Mouse (Mus musculus) urinary bladder, postnatal 25 days (tissue): ENCODE results near the gene Gjd2.

Experiments used
- DNase-seq: peaks from one replicate; pipeline ENCODE4 v3.0.0; 2022; ENCODE audit warnings: low spot score

The Gjd2 gene

DNA sequence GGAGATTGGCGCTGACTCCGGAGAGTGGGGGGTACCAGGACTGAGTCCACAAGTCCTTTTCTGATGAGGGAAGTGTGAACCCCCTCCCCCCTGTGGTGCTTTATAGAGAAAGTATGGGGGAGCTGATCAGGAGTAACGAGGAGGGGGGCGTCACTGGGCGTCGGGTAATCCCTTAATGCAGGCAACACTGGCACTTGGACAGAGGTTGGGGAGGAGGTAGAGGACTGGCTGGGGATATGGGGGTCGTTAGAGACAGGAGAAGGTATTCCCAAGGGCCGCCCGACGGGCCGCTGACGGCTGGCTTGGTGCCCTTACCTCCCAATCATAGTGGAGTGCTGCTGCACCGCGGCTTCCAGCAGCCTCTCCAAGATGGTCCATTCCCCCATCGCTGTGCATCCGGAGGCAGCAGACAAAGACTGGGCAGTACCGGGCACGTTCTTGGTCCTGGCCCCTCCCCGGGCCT is 639 bp downstream of the Gjd2 start:
- DNase-seq: no peak

DNA sequence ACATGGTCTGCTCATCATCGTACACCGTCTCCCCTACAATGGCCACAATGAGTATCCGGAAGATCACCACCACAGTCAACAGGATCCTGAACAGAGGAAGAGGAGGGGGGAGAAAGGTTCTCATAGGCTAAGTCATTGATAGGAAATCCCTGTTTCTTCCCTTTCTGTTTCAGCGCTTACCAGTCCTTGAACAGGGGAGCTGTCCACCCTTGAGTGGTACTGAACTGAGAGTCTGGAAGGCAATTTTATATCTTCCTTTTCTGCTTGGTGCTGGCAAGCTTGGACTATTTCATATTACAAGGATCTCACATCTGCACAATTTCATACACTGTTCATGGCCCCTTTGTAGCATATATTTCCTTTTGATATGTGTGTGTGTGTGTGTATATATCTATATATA is 1.6 kb downstream of the Gjd2 start:
- peak; percentile 6 for DNase-seq

DNA sequence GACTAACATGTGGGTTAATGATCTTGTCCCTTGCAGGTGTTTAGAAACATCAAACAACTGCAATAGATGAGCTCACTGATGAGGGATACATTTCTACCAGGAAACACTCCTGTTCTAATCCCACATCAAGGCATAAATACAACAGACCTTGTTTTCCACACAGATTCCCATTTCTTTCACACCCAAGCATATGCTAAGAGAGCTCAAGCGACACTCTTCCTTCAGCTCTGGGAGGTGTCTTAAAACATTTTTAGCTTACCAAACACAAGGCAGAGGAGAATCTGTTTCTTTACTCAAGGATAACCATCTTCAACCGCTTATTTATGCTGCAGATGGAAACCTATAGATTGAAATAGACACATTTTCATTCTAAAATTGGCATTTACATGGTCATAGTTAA is 5.1 kb downstream of the Gjd2 start:
- no peak for DNase-seq

DNA sequence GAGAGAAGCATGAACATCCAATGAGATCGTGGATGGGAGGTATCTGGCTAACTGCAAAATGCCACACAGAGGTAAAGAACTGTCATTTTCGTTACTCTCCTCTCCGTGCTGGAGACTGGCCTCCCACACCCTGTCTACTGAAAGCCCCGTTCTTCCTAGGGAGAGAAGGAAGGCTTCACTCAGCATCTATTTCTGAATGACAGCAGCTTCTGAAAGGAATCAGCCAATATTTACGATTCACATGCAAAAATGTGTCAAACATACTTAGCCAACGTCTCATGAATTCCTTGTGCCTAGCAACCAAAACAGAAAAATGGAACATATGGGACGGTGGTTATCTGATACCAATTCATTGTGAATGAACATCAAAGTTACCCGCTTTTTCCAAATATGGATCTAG is 15.9 kb downstream of the Gjd2 start:
- DNase-seq: no peak

DNA sequence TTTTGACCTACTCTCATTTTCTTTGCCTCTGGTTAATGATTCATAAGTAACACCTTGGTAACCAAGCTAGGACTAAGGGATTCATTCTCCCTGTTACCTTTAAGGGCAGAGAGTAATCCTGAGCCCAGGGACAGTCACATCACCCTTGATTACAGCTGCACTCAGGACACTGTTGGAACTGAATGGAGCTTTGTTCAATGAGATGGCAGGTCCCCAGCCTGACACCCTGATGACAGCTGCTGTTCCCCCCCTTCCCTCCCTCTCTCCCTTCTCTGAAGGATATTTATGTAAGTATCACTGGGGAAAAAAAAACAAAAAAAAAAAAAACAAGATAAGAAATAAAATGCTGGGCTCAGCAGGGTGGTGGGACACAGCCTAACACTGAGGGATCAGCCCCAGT is 16.5 kb downstream of the Gjd2 start:
- DNase-seq: no peak

DNA sequence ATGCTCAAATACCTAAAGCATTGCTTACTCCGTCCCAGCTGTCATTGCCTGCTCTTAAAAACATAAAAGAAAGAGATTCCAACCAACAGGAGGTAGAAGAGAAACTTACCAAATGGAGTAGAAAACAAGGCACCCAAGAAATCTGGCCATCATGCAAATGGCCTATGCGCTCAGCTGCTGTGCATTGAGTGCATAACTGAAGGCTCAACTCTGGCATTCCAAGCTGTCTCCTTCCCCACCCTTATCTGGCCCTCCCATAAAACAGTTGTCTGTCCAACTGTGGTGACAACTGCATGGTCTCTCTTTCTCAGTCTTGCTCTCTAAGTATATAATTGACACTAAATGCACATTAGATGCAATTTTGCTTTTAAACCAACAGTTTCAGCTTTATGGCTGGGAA is 28.5 kb downstream of the Gjd2 start:
- no peak for DNase-seq

DNA sequence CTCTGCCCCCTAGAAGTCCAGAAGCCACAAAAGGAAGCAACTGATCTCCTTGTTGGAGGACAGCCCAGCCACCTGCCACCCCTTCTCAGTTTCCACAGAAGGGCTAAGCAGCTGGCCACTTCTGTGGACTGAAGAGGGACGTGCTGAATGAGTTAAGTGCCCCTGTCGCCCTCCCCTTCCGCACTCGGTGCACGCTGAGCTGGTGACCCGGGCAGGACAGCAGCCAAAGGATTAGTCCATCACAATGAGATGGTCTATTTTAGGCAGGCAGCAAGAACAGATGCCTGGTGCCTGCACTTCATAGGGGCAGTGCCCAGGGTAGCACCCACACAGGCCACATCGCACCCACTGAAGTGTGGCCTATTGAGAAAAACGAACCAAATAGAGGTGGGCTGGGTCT is 32.8 kb downstream of the Gjd2 start:
- DNase-seq: no peak

DNA sequence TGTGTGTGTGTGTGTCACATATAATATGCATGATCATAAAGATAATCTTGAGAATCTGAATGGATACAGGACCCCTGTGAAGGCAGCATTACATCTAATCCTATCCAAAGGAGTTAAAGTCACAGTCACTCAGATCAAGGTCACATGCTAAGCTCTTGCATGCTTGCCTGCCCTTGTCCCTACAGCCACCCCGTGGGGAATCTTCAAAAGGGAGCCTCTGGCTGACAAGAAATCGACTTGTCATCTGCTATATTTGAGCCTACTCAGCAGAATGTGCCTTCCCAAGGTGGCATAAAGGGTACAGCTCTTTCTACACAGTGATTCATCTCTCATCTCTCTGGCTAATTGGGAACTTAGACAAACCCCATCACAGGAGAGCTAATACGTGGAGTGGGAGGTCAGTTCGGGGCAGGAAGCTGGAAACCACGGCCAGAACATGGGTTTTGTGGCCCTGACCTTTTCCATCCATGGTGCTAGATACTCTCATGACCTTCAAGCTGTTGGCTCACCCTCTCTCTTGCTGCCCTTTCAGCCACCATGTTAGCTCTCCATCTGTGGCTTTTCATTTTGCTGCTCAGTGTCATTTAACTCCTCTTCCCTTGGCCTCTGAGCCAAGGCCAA is 35.2 kb downstream of the Gjd2 start:
- DNase-seq: no peak

DNA sequence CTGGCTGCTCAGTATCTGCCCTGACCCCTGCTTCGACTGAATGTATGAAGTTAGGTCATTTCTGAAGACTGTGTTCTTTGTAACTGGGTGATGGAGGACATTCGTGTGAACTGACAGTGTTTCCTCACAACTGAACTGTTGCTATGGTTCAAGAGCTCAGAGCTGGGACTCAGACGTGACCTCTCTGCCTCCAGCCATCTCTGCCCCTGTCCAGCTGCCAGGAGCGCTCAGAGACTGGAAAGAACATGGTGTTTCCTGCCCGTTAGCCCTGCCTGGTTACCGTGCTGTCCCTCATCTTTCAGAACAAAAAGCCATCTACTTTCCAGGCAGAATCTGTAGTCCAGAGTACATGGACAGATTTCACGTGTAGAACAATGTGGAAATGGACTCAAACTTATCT is 39.5 kb downstream of the Gjd2 start:
- DNase-seq: no peak

DNA sequence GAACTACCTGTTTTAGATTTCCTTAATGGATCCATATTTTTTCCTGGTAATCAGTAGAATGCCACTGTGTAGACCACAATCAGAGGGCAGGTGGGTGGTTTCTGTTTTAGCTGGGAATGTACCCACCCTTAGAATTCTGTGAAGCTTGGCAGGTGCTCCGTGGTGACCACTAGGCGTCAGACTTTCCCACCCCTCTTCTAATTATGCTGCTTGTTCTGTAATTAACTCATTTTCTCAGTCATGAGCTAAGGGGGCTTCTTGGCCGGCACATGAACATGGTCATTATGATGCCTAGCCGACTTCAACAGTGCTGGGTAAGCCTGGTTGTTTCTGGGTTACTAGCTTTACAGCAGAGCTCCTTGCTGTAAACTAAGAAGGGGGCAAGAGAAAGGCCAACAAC is 47.0 kb downstream of the Gjd2 start:
- no peak for DNase-seq
